8 mouse cellular contexts compared by ENCODE assay signal in the genomic region with DNA sequence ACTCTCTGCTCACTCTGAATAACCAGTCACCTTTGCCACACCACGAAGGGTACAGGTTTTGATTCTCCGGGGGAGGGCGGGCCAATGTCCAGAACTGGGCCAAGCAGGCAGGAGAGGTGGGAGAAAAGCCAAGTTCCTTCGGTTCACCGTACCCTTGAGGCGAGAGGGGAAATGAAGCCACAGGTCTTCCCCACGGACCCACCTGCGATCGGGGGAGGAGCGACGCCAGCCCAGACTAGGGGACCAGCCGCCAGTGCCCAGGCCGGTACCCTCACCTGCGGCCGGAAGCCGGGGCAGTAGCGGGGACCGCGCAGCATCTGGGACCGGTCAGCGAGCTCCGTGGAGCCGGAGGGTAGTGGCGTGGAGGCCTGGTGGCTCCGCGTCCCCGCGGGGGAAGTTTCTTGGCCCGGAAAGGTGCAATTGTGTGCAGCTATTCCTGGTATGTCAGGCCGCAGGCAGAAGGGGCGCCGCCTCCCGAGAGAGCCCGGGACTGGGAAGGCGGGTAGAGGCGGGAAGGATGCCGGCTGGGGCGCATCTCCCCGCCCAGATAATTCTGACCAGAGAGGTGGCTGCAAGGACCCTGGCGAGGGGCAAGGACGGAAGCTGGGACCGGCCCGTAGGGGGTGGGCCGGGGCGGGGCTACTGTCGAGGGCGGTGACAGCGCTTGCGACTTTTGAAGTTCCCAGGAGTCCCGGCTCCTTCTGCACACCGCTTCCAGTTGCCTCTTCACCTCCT. TPM values are rescaled to one million over a fixed set of nuclear protein-coding genes. Genes with fewer than 3 reads are reported as not detected.
A peak's percentile ranks its signal among the peaks of the same experiment; 100 is the strongest.
DNase-seq lines count a peak whose midpoint lies in the region; ATAC-seq lines count a peak whose summit lies in the region.

A gene (minus strand): TSS at position 578 of the 735 bp plus-strand sequence.
A gene (plus strand): TSS at position 721 of the 735 bp plus-strand sequence.

- peak; percentile 6 for DNase-seq in T-cell, adult 2 months (ENCODE audit: low spot score)
- peak; percentile 19 for DNase-seq in cerebellum, adult 9-10 months
- peak; percentile 13 to 15 for DNase-seq in frontal cortex, postnatal 36 days (ENCODE audit: low spot score in 2 of 2)
- peak; percentile 9 to 10 for DNase-seq in left cerebral cortex, postnatal 14 days (ENCODE audit: low spot score in 2 of 2)
- peak; percentile 18 for DNase-seq in right cerebral cortex, postnatal 14 days
- no peak for DNase-seq in MN1 (ENCODE audit: low spot score)

- H3K27ac ChIP-seq in hindbrain, embryonic 13.5 days = no peak within 1 kb of the TSS

- peaks cover 19% of the 10 kb centered on the region for H3K4me1 ChIP-seq in hindbrain, embryonic 13.5 days (replicated peaks)
- peaks cover 17% of the 10 kb centered on the region for H3K4me1 ChIP-seq in megakaryocyte, embryonic 14.5 days

- intact Hi-C loops in left cerebral cortex, postnatal 14 days (cut with DNase I) = no loop called here

- under 1% methylated on average over 47 of the region's 51 CpGs for WGBS in hindbrain, embryonic 13.5 days

- peak within 1 kb of the TSS; percentile 99 for H3K4me2 ChIP-seq in hindbrain, embryonic 13.5 days

- no peaks in the 10 kb centered on the region for H3K36me3 ChIP-seq in hindbrain, embryonic 13.5 days
- no peaks in the 10 kb centered on the region for H3K36me3 ChIP-seq in megakaryocyte, embryonic 14.5 days (replicated peaks; ENCODE audit: low read length)

- ATAC-seq in hindbrain, embryonic 13.5 days (ENCODE audit: low FRiP score) = peak; percentile 79

- H3K9me3 ChIP-seq in hindbrain, embryonic 13.5 days = no peaks in the 10 kb centered on the region
- no peaks in the 10 kb centered on the region for H3K9me3 ChIP-seq in megakaryocyte, embryonic 14.5 days

- peaks cover 57% of the 10 kb centered on the region for H3K27me3 ChIP-seq in hindbrain, embryonic 13.5 days
- H3K27me3 ChIP-seq in megakaryocyte, embryonic 14.5 days (replicated peaks) = peaks cover 60% of the 10 kb centered on the region

- peak within 1 kb of the TSS; percentile 60 for H3K4me3 ChIP-seq in hindbrain, embryonic 13.5 days
- H3K4me3 ChIP-seq in megakaryocyte, embryonic 14.5 days (replicated peaks) = peak within 1 kb of the TSS; percentile 90

- H3K9ac ChIP-seq in hindbrain, embryonic 13.5 days = peak within 1 kb of the TSS; percentile 75

RNA-seq across cellular contexts. Expression of the first gene that starts in this region (rescaled TPM):
- polyA plus RNA-seq in hindbrain, embryonic 13.5 days (2015; fragmentation: Nextera tagmentation; extraction: Ambion mirVana) = not detected in 2 replicates
- total RNA-seq in left cerebral cortex, postnatal 14 days (2021) = not detected
- polyA plus RNA-seq in megakaryocyte, embryonic 14.5 days (2012; ENCODE audit: insufficient read depth, low replicate concordance) = not detected in 2 replicates

RNA-seq across cellular contexts. Expression of the second gene that starts in this region (rescaled TPM):
- polyA plus RNA-seq in hindbrain, embryonic 13.5 days (2015; fragmentation: Nextera tagmentation; extraction: Ambion mirVana) = 1.4 and 1.8 TPM in 2 replicates
- total RNA-seq in left cerebral cortex, postnatal 14 days (2021) = 10 to 100 TPM; 84.0 to 89.7 TPM
- polyA plus RNA-seq in megakaryocyte, embryonic 14.5 days (2012; ENCODE audit: insufficient read depth, low replicate concordance) = 0.08 TPM in 1 of 2 replicates, not detected in the other
